Mouse (Mus musculus) WW6 (cell line): ENCODE results near the gene 4930518I15Rik.
"Not testable (repeated sequence)": the region's sequence is repeated elsewhere in the genome, so short reads cannot be mapped to it uniquely, and the experiment has no call there.

Source experiments
- DNase-seq: peaks from one replicate; pipeline ENCODE4 v3.0.0-alpha.2; 2013; ENCODE audit warnings: low read depth, low spot score

Gene 4930518I15Rik

DNA sequence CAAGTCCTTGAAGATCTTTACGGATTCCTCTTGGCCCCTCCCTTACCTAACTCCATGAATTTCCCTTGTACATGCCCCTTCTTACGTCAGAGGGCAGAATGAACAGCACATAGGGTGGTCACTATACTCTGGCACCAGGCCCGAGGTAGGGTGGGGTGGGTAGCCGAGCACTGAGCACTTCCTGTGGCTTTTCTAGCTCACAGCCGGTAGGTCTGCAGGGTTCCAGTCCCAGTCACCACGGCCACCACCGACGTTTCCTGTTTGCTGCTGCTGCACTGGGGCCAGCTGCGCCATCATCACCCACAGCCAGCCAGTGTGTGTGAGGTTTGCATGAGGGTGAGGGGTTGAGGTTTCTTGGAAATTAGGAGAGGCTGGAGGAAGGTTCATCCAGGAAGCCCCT is 20.0 kb upstream of the 4930518I15Rik start:
- DNase-seq, result no peak

DNA sequence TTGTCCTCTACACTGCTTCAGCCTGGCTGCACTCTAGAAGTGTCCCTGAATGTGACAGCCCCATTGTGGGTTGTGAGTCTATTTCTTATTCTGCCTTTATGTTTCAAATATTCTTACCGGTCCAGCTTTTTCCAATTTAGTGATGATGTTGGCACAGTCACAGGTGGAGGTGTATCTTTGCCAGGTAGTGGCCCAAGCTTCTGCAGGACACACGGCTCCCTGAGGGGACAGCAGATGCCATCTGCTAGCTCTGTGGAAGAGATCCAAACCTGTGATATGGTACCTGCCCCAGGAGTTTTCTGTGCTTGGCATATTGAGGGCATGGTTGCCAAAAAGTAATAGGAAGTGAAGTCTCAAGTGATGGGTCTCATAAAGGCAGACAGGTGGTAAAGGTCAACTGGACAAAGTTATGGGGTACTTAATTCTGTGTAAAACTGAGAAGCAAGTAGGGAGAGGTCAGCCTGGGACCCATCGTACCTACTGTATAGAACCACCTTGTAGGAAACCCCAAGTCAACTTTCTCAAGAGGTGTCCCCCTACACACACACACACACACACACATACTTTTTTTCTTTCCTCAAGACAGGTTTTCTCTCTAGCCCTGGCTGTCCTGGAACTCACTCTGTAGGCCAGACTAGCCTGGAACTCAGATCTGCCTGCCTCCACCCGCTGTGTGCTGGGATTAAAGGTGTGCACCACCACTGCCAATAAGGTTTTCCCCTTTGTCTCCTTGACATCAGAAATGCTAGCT is 17.2 kb upstream of the 4930518I15Rik start:
- no peak for DNase-seq

DNA sequence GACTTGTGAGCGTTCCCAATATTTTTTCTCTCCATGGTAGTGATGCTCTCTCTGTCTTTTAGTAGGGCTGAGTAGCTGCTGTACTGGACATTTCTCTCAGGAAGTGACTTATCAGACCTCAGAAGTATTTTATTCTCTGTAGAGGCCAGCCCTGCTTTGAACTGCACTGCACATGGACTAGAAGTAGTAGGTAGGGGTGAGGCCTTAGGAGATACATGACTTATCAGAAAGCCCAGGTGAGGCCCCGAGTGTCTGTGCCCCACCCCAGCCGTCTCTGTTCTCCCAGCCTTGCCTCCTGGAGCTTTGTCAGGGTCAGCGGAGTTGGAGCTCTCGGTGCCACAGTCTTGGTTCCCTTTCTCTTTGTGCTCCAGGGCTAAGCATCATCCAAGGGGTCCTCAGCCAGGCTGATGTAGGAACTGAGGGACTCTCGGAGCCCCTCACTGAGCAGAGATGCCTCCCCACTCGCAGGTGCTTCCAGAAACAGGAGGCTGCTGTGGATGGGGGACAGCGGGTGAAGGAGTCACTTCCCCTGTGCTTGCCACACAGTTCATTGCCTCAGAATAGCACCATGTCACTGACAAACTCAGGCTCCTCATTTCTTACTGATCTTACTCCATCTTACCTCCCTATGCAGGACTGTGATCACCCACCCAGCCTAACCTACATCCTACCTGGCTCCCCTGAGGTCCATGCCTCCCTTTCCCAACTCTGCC is 16.5 kb upstream of the 4930518I15Rik start:
- no peak for DNase-seq

GRCm38 (mm10) chr2:156873629-156874028 is 15.9 kb upstream of the 4930518I15Rik start:
- peak; percentile 46 for DNase-seq

- no peak for DNase-seq
Observed at GRCm38 (mm10) chr2:156870519-156870918, 12.8 kb upstream of the 4930518I15Rik start.

DNA sequence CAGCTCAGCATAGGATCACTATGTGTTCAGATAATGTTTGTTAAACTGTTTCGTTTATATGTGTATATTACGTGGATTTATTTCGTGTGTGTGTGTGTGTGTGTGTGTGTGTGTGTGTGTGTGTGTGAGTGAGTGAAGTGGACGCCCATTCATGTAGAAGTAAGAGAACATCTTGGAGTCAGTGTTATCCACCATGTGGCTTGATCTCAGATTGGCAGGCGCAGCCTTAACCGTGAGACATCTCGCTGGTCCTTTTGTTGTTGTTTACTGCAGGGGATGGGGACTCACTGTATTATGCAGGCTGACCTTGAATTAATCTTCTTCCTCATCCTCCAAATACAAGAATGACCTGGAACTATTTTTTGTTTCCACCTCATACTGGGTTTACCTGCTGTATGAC is 11.8 kb upstream of the 4930518I15Rik start:
- no peak for DNase-seq

GRCm38 (mm10) chr2:156868994-156869393 is 11.2 kb upstream of the 4930518I15Rik start:
- no peak for DNase-seq

DNA sequence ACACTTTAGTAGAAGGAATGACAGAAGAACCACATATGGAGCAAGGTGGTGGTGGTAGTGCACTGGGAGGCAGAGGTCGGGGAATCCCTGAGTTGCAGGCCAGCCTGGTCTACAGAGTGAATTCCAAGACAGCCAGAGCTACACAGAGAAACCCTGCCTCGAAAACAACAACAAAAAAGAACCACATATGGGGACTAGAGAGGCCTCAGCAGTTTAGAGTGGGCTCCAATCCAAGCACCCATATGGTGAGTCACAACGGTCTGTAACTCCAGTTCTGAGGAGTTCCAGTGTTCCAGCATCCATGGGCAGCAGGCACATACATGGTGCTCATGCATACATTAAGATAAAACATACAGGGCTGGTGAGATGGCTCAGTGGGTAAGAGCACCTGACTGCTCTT is 6.7 kb upstream of the 4930518I15Rik start:
- DNase-seq, result no peak

GRCm38 (mm10) chr2:156863487-156864160 is 5.9 kb upstream of the 4930518I15Rik start:
- no peak for DNase-seq

DNA sequence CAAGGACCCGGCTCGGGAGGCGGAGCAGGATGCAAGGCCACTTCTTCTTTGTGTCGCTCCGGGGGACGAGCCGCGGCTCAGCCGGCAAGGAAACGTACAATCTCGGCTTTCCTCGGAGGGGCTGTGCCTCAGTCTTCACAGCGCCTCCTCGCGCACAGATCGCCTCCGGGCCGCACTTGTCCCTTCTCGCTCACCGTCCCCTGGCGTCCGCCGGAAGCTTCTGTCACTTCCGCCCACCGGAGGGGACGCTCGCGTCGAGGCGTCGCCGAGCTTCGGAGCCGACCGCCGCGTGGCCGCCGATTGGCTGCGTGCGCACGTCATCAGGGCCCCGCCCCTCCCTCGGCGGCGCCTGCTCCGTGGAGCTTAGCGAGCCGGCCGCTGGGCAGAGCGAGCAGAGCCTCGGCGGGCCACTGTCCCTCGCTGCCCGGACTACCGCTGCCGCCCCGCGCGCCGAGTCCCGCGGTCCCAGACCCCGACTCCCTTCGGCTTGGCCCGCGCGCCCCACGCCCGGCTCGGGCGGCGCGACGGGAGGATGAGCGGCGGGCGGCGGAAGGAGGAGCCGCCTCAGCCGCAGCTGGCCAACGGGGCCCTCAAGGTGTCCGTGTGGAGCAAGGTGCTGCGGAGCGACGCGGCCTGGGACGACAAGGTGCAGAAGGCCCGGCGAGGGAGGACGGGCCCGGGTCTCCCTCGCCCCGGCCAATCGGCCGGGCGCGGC is 5.2 kb upstream of the 4930518I15Rik start, which contains the start of gene Rab5if:
Gene Rab5if, plus strand, starts transcription at position 357 of the 715 bp plus-strand sequence.
- peak; percentile 95 for DNase-seq

- no peak for DNase-seq
Observed at GRCm38 (mm10) chr2:156862041-156862717, 4.4 kb upstream of the 4930518I15Rik start.

DNA sequence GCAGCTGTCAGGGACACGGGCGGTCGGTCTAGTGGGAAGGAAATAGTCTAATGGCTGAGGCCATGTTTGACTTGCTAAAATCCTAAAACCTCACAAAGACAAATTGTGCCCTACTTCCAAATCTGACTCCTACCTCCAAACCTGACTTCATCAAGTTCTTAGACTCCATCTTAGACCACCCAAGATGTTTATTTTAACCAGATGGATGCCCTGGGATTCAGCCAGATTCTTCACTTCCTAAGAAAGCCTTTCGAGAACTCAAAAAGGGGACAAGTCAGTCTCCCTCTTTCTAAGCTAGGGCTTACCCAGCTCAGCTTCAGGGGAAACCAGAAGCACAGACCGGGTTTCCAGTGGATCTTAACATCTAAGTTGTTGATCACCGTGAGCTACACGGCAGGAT is 925 bp upstream of the 4930518I15Rik start:
- no peak for DNase-seq

DNA sequence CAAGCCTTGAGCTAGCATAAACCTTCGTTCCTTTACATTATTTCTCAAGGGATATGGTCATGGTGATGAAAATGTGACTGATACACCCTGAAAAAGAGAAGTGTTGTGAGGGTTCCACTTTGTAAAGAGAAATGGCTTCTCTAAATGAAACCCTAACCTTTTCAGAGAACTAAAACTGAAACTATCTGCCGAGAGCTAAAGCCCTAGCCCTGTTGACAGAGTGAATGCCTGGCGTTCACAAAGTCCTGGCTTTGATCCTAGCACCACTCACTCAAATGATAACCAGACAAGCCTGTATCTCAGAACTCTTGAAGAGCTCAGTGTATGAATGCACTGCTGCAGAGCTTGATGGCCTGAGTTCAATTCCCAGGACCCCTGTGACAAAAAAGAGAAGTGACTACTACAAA is 358 bp downstream of the 4930518I15Rik start:
- no peak for DNase-seq

- DNase-seq, result no peak
Observed at GRCm38 (mm10) chr2:156856311-156856710, 1.4 kb downstream of the 4930518I15Rik start.

DNA sequence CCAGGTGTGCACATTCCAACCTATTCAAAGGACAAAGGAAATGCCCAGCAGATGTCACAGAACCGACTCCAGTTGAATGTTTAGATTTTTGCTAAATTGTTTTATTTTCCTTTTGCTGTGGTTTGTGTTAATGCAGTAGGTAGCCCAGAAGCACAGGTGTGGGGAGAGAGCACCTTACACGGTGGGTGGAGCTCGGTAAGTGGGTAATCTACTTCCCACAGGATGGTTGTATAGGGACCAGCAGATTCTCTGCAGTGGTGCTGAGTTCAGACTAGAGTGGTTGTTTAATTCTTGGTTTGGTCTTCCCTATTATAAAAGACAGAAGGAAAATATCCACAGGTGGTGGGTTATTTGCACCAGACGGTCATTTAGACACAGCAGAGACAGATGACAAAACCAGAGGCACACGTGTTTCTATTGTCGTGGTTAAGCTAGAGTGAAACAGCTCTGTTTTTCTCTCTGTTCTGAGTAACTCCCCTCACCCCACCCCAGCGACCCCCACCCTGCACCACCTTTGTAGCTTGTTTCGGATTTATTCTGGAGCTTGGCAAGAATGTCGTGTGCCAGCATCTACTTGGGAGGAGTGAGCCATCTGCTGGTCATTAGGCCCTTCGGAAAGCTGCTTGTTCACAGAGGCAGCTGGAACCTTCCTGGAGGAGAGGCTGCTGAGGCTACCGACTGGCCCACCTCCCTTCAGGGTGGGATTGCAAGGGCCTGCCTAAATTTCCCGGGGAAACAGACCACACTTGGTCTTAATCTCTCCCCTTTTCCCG is 3.6 kb downstream of the 4930518I15Rik start:
- not testable (repeated sequence) for DNase-seq

- DNase-seq, result not testable (repeated sequence)
Observed at GRCm38 (mm10) chr2:156853584-156853983, 4.2 kb downstream of the 4930518I15Rik start.

- DNase-seq, result no peak
Observed at GRCm38 (mm10) chr2:156850505-156850904, 7.2 kb downstream of the 4930518I15Rik start.

- DNase-seq, result no peak
Observed at GRCm38 (mm10) chr2:156848526-156849182, 9.1 kb downstream of the 4930518I15Rik start.

GRCm38 (mm10) chr2:156847653-156848052 is 10.1 kb downstream of the 4930518I15Rik start:
- DNase-seq, result no peak

GRCm38 (mm10) chr2:156844715-156845114 is 13.0 kb downstream of the 4930518I15Rik start:
- DNase-seq, result no peak
